Mouse (Mus musculus): ENCODE measurements around the gene Maff.

Maff gene

DNA sequence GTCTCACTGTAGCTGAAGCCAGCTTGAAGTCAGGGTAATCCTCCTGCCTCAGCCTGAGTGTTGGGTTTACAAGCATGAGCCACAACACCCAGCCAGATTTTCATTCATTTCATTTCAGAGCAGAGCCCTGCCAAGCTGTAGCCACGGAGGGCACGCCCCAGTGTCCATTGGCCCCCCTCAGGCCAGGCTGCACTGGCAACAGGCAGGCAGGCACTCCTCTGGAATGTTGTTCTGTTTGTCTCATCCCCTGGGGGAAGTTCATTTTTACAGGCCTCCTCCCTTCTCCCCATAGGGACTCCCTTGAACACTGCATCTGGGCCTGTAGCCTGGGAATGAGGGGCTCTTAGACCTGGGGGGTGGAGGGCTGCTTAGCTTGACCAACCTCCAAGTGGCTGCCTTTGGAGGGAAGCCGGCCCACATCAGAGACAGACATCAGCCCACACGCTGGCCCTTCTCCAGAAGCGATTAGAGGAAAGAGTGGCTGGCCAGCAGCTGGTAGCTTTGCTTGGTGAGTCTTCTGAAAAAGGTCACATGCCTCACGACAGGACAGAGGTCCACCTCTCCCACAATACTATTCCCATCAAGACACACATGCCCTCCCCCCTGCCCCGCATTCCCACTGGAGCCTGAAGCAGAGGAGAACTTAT is 45.1 kb downstream of the Maff start:
- peak; percentile 90 for DNase-seq (ENCODE audit: extremely low read depth, insufficient read length, low spot score)

DNA sequence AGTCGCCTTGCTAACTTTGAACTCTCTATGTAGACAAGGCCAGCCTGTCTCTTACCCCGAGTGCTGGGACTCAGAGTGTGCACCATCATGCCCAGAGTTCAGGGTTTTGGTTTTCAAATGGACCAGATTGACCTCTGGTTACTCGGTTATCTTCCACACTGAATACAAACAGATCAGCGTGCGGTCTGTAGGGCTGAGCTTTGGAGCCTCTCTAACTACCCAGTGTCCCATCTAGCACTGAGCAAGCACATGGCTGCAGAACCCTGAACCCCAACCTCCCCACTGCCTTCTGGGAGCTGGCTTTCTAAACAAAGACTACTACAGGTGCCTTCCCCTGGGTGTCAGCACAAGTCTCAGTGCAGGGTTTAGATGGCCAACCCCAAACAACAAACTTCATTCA is 46.1 kb downstream of the Maff start:
- DNase-seq (ENCODE audit: extremely low read depth, insufficient read length, low spot score): no peak

DNA sequence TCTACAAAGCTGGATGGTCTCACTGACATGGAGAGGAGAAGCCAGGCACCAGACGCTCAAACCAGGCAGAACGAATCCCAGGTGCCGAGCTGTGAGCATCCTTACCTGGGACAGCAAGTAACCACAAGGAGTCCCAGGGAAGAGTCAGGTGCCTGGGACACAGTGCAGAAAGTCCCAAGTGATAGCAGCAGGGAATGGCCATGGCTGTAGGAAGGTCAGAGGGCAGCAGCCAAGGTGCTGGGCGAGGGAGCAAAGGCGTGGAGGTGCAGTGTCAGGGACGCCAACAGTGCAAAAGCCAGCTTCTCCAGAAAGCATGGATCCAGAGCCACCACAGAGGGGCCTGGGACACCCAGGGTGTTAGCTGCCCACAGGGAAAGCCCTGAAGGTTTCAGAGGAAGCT is 46.7 kb downstream of the Maff start:
- no peak for DNase-seq (ENCODE audit: extremely low read depth, insufficient read length, low spot score)

DNA sequence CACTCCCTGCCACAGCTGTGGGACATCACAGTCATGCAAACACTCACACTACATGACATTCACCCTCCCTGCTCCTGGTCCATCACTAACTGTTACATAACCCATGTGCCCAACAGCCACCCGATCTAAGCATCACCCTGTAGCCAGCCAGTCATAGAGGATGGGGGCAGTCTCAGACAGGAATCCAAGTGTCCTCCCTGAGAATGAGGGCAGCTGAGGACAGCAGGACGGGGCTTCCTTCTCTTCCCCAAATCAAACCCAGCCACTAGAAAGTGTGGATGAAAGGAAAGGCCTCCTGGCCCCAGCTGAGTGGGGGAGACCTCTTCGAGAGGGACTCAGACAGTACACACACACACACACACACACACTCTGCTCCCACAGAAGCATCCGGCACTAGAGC is 48.4 kb downstream of the Maff start:
- DNase-seq (ENCODE audit: extremely low read depth, insufficient read length, low spot score): no peak

DNA sequence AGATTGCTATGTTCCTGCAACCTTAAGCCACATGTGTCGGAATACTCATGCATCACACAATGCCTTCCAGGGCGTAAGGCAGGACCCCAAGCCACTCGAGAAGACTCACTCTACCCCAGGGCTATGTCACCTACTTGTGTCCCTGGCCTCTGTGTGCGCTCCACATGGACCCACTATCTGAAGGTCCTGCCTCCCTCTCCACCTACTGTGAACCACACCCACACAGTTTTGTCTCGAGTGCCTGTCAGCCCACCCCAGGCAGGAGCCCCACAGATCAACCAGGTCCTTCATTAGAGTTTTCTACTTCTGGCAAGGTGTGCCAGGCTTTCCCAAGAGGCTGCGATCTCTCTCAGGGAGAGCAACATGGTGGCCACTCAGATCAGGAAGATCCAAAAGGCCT is 48.9 kb downstream of the Maff start:
- DNase-seq (ENCODE audit: extremely low read depth, insufficient read length, low spot score): no peak

DNA sequence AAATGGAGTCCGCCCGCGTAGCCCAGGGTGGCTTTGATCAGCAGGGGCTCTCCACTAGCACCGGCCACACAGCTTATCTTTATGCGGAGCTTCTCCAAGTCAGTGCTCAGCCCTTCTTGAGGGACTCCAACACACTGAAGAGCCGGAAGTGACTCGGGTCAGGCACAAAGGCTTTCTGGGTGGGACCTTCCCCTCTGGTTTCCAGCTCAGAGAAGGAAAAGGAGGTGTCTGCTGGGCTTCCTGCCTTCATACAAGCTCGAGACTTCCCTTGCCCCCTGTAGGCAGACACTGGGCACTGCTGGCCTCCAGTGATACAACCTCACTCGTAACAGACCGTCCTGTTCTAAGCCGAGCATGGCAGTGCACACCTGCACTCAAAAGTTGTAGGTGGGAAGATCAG is 50.3 kb downstream of the Maff start:
- no peak for DNase-seq (ENCODE audit: extremely low read depth, insufficient read length, low spot score)

DNA sequence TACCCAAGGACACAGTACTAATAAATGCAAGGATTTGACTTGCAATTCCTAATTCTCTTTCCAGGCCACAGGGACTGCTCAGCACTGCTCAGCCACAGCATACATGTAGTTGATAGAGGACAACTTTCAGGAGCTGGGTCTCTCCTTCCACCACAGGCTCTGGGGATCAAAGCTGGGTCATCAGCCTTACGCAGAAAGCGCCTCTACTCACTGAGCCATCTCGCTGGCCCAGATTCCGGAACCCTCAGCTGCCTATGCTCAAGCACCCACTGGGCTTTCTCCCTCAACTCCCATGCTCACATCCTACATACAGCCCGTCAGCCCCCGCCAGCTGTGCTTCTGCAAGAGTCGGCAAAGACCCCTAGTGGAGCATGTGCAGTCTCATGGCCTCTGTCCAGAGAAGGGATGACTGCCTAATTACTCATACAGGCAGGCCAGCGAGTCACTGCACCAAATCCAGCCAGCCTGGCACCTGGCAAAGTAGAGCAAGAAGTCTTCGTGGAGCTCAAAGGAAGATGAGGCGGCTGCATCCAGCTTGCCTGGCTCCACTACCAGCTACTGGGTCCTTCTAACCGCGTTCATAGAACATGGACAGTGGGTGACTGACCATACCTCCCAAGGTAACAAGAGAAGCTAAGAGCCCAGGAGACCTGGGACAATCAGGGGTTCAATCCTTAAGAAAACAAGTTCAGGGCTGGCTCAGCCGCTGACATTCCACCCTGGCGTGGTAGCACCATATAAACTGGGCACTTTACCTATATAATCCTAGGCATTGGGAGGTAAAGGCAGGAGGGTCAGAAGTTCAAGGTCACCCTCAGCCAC is 53.0 kb downstream of the Maff start:
- no peak for DNase-seq (ENCODE audit: extremely low read depth, insufficient read length, low spot score)

DNA sequence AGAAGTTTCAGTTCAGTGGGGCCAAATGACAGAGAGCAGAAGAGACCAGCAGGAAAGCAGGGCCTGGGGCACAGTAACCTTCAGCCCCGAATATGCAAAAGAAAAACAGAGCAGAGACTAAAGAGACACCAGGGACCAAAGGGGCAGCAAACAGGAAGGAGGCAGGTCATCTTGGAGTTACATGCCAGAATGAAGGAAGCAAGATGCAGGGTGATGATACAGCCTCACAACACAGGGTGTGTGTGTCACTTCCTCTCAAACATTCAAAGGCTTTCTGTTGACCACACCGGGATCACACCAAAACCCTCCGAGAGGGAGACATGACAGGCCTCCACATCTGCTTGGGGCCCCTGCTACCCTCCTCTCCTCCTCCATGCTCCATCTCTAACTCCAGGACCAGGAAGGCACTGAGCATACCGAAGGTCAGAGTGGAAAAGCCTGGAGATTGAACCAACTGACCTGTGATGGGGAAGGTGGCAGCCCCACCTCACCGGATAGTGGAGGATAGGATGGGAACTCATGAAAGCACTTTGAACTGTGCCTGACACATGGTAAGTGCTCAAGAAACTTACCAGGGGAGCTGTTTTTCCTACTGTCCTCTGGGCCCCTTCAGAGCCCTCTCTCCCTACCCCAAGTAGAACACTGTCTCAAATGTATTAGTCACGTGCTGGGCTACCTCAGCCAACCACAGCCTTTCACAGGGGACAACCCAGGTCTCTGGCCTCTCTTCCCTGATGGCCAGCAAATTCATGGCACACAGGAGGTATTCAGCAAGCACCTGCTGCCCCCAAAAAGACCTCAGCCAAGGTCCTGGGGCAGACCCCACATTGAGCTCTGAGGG is 53.9 kb downstream of the Maff start:
- DNase-seq (ENCODE audit: extremely low read depth, insufficient read length, low spot score): no peak

DNA sequence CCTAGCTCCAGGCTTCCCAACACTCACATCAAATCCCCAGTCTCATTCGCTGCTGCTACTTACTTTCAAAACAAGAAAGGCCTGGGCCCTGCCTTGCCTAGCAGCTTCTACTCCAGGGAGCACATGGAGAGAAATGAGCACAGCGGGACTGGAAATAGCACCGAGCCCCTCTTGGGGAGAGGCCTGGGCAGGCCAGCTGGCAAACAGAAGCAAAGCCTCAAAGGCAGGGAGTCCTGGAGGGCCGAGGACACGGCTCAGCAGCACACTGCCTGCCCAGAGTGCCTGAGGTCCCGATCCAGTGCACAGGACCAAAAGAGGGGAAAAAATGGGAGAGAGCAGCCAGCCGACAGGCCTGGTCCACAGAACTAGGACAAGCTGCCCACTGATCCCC is 54.5 kb downstream of the Maff start:
- no peak for DNase-seq (ENCODE audit: extremely low read depth, insufficient read length, low spot score)

DNA sequence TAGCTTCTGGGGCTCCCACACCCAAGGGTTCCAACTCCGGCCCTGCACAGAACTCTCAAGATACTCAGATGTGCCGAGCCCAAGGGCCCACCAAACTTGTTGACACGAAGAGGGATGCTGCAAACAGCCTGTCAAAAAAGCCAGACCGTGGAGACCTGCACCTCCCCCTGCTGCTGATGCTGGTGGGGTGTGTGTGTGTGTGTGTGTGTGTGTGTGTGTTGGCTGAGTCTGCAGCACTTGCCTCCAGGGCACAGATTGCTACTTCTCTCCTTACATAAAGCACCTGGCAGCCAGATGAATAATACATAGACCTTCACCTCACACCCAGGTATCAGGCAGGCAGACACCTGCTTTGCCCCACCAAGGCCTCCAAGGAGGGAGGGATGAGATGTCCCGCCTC is 55.8 kb downstream of the Maff start:
- no peak for DNase-seq (ENCODE audit: extremely low read depth, insufficient read length, low spot score)

DNA sequence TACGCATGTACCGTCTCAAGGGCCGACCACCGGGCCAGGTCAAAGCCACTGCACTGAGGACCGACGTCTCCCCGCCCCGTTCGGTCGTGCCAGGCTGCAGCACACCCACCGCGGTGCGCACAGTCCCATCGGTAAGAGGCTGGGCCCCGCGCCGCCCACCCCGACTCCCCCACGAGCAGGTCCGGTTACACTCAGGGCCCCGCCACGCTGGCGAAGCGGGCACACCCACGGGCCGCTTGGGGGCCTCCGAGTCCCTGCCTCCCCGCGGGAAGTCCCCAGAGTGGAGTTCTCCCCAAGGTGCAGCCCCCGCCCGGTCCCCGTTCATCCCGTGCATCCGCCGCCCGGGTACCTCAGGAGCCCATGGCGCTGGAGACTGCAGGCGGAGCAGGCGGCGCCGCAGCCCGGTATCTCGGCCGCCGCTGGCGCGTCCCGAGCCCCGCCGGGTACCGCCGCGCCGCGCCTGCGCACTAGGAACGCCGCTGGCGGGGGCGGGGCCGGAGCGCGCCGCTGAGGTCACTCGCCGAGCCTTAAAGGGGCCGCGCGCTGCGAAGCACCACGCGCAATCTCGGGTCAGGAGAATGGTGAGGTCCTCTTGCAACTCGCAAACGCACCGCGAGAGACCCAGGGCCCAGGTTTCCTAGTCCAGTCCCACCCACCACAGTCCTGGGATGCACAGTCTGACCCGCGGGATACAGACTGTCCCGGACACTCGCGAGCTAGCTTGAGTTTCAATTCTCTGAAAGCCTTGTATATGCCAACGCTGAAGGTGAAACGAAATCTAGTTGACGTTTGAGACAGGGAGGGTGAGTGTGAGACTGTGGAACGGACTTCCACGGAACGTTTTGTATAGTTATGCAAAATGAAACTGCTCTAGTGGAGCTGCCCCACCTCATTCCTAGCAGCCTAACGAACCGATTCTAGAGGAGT is 56.7 kb downstream of the Maff start, which contains the start of gene Tmem184b:
Gene Tmem184b, minus strand, starts transcription at position 734 of the 927 bp plus-strand sequence.
- DNase-seq (ENCODE audit: extremely low read depth, insufficient read length, low spot score): peak; percentile 87

DNA sequence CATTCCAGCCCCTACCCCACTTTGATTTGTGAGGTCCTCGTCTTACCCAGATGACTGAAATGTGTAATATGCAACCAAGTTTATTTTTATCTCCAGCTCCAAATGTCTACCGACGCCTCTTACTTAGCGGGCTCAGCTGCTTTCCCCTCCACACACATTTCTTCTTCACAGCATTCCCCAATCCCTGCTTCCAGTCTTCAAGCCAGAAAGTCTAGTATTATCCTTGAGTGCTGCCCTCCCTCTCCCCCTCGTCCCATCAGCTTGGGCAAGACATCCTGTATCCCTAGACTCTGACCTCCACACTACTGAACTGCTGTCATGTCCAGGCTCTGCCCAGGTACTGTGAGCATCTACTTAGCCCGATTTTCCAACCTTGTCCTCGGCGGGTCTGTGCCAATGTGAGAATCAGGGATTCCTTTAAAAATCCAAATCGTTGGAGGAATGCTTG is 57.4 kb downstream of the Maff start:
- DNase-seq (ENCODE audit: extremely low read depth, insufficient read length, low spot score): no peak

DNA sequence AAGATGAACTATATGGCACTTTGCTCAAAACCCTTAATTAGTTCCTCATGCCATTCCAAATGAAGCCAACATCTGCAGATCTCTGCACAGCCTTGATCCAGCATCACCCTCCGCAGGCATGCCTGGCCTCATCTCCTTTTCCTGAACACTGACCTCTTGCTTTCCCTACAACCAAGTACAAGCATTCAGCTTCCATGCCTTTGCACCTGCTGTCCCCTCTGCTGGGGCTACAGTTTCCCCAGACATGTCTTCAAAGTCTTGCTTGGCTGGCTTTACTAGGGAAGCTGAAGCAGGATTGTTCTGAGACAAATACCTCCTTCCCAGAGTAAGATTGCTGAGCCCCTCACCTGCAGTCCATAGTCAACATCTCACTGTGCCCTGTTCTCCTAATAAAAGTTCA is 57.9 kb downstream of the Maff start:
- DNase-seq (ENCODE audit: extremely low read depth, insufficient read length, low spot score): no peak

DNA sequence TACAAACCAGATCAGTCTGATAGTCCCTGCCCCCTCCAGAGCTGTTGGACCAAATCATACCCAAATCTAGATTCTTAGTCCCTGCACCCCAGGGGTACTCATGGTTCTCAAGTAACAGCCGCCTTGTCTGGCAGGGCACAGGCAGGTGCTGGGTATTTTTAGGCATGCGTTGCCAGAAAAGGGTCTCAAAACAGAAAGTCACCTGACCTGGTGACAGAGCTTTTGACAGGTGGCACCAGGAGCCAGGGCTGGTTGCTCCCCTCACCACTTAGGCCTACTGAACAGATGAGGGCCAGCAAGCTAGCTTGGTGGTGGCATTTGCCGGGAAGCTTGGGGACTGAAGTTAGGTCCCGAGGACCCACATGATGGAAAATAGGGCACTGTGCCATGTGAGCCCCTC is 60.1 kb downstream of the Maff start:
- DNase-seq (ENCODE audit: extremely low read depth, insufficient read length, low spot score): no peak
